Mouse (Mus musculus) liver, postnatal 0 days (tissue): Measurements from ENCODE around the gene Methig1. TPM values are rescaled to one million over a fixed set of nuclear protein-coding genes. Genes with fewer than 3 reads are reported as not detected.
"Not testable (repeated sequence)": the region's sequence is repeated elsewhere in the genome, so short reads cannot be mapped to it uniquely, and the experiment has no call there.

Experiments used
- ATAC-seq: fragments of 200-750 bp; cut with Nextera tagmentation; 2 replicates; pipeline ENCODE4 v1.8.0; 2017; ENCODE audit warnings: mild to moderate bottlenecking, moderate library complexity
- DNase-seq: peaks from one replicate; pipeline ENCODE4 v3.0.0-alpha.2; 2016
- H3K27ac ChIP-seq: fragments of 300-500 bp; sonication (generic); 2 replicates; pipeline ENCODE4 v1.5.1; 2014; ENCODE audit warnings: antibody characterized with exemption, moderate library complexity, mild to moderate bottlenecking, low read depth
- H3K27me3 ChIP-seq: fragments of 300-500 bp; sonication (generic); 2 replicates; pipeline ENCODE4 v1.6.1; 2014; ENCODE audit warnings: low read length, control low read depth, mixed read lengths; ENCODE audit not compliant: insufficient read depth
- H3K36me3 ChIP-seq: fragments of 300-500 bp; sonication (generic); replicated peaks from 2 replicates; pipeline ENCODE4 v1.6.1; 2014; ENCODE audit warnings: mild to moderate bottlenecking, control low read depth, low read length, moderate library complexity, mixed read lengths; ENCODE audit not compliant: insufficient read depth
- H3K4me1 ChIP-seq: fragments of 300-500 bp; sonication (generic); 2 replicates; pipeline ENCODE4 v1.6.1; 2014; ENCODE audit warnings: antibody characterized with exemption, mild to moderate bottlenecking, control low read depth; ENCODE audit not compliant: insufficient read depth
- H3K4me2 ChIP-seq: fragments of 300-500 bp; sonication (generic); 2 replicates; pipeline ENCODE4 v1.6.1; 2014; ENCODE audit warnings: low read depth, mild to moderate bottlenecking, low read length, moderate library complexity, mixed read lengths
- H3K4me3 ChIP-seq: fragments of 300-500 bp; sonication (generic); 2 replicates; pipeline ENCODE4 v1.5.1; 2014; ENCODE audit warnings: low read depth, low read length
- H3K9ac ChIP-seq: fragments of 300-500 bp; sonication (generic); replicated peaks from 2 replicates; pipeline ENCODE4 v1.6.1; 2014; ENCODE audit warnings: mild to moderate bottlenecking, moderate library complexity
- H3K9me3 ChIP-seq: fragments of 300-500 bp; sonication (generic); 2 replicates; pipeline ENCODE4 v1.6.1; 2016; ENCODE audit warnings: mild to moderate bottlenecking, control low read depth, low read length, mixed read lengths
- CTCF ChIP-seq: sonication (generic); IDR thresholded peaks from 2 replicates; pipeline ENCODE4 v1.5.1; 2016; ENCODE audit warnings: antibody characterized with exemption, low read depth
- EP300 ChIP-seq: IDR thresholded peaks from 2 replicates; pipeline ENCODE4 v1.6.1; 2016; ENCODE audit warnings: antibody characterized with exemption, low read depth, mild to moderate bottlenecking
- WGBS: fragments of 180-500 bp; shearing (Covaris S2); extraction: QIAGEN DNeasy Blood & Tissue Kit; methylation state at CpG from one replicate; pipeline ENCODE4 v1.1.7; 2014; ENCODE audit not compliant: insufficient replicate concordance; 5-methylcytosine and 5-hydroxymethylcytosine counted together
- polyA plus RNA-seq: library from polyadenylated mRNA; unstranded; fragments of >200 nt; fragmentation: Nextera tagmentation; extraction: Ambion mirVana; gene quantifications from 2 replicates; pipeline ENCODE4 v1.2.1, GENCODE M21; 2015

Gene Methig1
- polyA plus RNA-seq, 1 experiment from 2014 or later, result 0.12 TPM

GRCm38 (mm10) chr15:100324021-100324591 is 28.8 kb upstream of the Methig1 start:
- ATAC-seq, result peak; percentile 64
- 66% methylated on average over 12 of the region's 12 CpGs for WGBS

GRCm38 (mm10) chr15:100325235-100325634 is 27.7 kb upstream of the Methig1 start:
- Histone ChIP-seq H3K27me3 (no peaks in the 10 kb centered on the region), H3K4me3 (no peak overlapping the region), H3K9ac (no peak overlapping the region), H3K4me2 (no peak overlapping the region), H3K27ac (no peak overlapping the region), H3K36me3 (no peaks in the 10 kb centered on the region), H3K9me3 (no peaks in the 10 kb centered on the region), H3K4me1 (0 out of 2 replicates have a peak, but pooled peaks cover 1% of the 10 kb centered on the region)
- TF ChIP-seq EP300, result no peak
- no peak for TF ChIP-seq CTCF
- DNase-seq (no peak), ATAC-seq (no peak)
- 83% methylated on average over 3 of the region's 3 CpGs for WGBS

More at GRCm38 (mm10) chr15:100324021-100324591, 28.8 kb upstream of the Methig1 start:
- Histone ChIP-seq H3K36me3 (no peaks in the 10 kb centered on the region), H3K9ac (no peak overlapping the region), H3K9me3 (no peaks in the 10 kb centered on the region), H3K4me1 (0 out of 2 replicates have a peak, but pooled peaks cover 8% of the 10 kb centered on the region), H3K27me3 (no peaks in the 10 kb centered on the region), H3K4me3 (no peak overlapping the region), H3K4me2 (no peak overlapping the region), H3K27ac (no peak overlapping the region)
- DNase-seq, result peak; percentile 60
- TF ChIP-seq EP300 (no peak), CTCF (no peak)

- 62% methylated on average over 3 of the region's 4 CpGs for WGBS
- not testable (repeated sequence) for H3K9me3 ChIP-seq
Measured at GRCm38 (mm10) chr15:100328089-100328488, 24.9 kb upstream of the Methig1 start.

GRCm38 (mm10) chr15:100329336-100329735 is 23.6 kb upstream of the Methig1 start:
- H3K4me3 ChIP-seq, ATAC-seq, H3K27ac ChIP-seq, H3K36me3 ChIP-seq, H3K9me3 ChIP-seq, H3K4me1 ChIP-seq, H3K27me3 ChIP-seq, H3K9ac ChIP-seq, DNase-seq, H3K4me2 ChIP-seq: not testable (repeated sequence)
- 84% methylated on average over 8 of the region's 10 CpGs for WGBS

More at GRCm38 (mm10) chr15:100328089-100328488, 24.9 kb upstream of the Methig1 start:
- not testable (repeated sequence) for H3K4me1 ChIP-seq, H3K27me3 ChIP-seq, H3K36me3 ChIP-seq, H3K27ac ChIP-seq, ATAC-seq, H3K4me3 ChIP-seq, H3K9ac ChIP-seq, DNase-seq, H3K4me2 ChIP-seq
- peak; percentile 36 for TF ChIP-seq CTCF

GRCm38 (mm10) chr15:100330739-100331138 is 22.2 kb upstream of the Methig1 start:
- H3K4me2 ChIP-seq, result no peak overlapping the region
- TF ChIP-seq EP300 (no peak), CTCF (no peak)
- DNase-seq (no peak), ATAC-seq (no peak)
- H3K36me3 ChIP-seq, result no peaks in the 10 kb centered on the region
- H3K9me3 ChIP-seq, result no peaks in the 10 kb centered on the region
- H3K9ac ChIP-seq, result no peak overlapping the region
- H3K4me3 ChIP-seq, result no peak overlapping the region
- H3K4me1 ChIP-seq, result no peaks in the 10 kb centered on the region
- no peak overlapping the region for H3K27ac ChIP-seq
- 87% methylated on average over 7 of the region's 7 CpGs for WGBS
- no peaks in the 10 kb centered on the region for H3K27me3 ChIP-seq

- not testable (repeated sequence) for H3K9ac ChIP-seq, DNase-seq, H3K4me2 ChIP-seq, H3K27me3 ChIP-seq, H3K4me1 ChIP-seq, H3K9me3 ChIP-seq, H3K27ac ChIP-seq, H3K36me3 ChIP-seq, H3K4me3 ChIP-seq
- 17% methylated on average over 2 of the region's 10 CpGs for WGBS
- ATAC-seq, result peak; percentile 83
- peak; percentile 36 for TF ChIP-seq CTCF
Measured at GRCm38 (mm10) chr15:100332077-100332961, 20.6 kb upstream of the Methig1 start.
